Mouse (Mus musculus) thymus, adult 18-20 months (tissue): ENCODE measurements at regions not wholly inside any gene's neighbourhood (a gene's known extent, or its start where the extent isn't known, plus 50 kb on each side); places are given as distances from the start of the nearest gene placed in this dataset.

Source experiments
- DNase-seq, 2 experiments: peaks; one replicate each; pipeline ENCODE4 v3.0.0; 2022; ENCODE audit warnings: mixed read lengths in 2 of 2

- DNase-seq, result no peak
Measured at GRCm38 (mm10) chr7:70105024-70105423, 261.5 kb downstream of the Nr2f2 start.

- DNase-seq, result no peak
Measured at GRCm38 (mm10) chr7:70104486-70104885, 262.0 kb downstream of the Nr2f2 start.

GRCm38 (mm10) chr7:70103680-70104079 is 262.9 kb downstream of the Nr2f2 start:
- DNase-seq, result no peak

- no peak for DNase-seq
Measured at GRCm38 (mm10) chr7:70099001-70099400, 267.5 kb downstream of the Nr2f2 start.

GRCm38 (mm10) chr7:70093916-70094784 is 272.4 kb downstream of the Nr2f2 start:
- no peak for DNase-seq

GRCm38 (mm10) chr7:70092089-70092488 is 274.4 kb downstream of the Nr2f2 start:
- DNase-seq, result no peak

- no peak for DNase-seq
Measured at GRCm38 (mm10) chr7:70089121-70089520, 277.4 kb downstream of the Nr2f2 start.

GRCm38 (mm10) chr7:70069662-70070061 is 296.9 kb downstream of the Nr2f2 start:
- no peak for DNase-seq

GRCm38 (mm10) chr7:70067828-70068719 is 298.5 kb downstream of the Nr2f2 start:
- no peak for DNase-seq

- no peak for DNase-seq
Measured at GRCm38 (mm10) chr7:70067071-70067470, 299.5 kb downstream of the Nr2f2 start.

- no peak for DNase-seq
Measured at GRCm38 (mm10) chr7:70066448-70066847, 300.1 kb downstream of the Nr2f2 start.

GRCm38 (mm10) chr7:70065471-70066130 is 300.9 kb downstream of the Nr2f2 start:
- no peak for DNase-seq

GRCm38 (mm10) chr7:70047415-70047753 is 319.2 kb downstream of the Nr2f2 start:
- no peak for DNase-seq

GRCm38 (mm10) chr7:70046691-70047414 is 319.7 kb downstream of the Nr2f2 start:
- no peak for DNase-seq

- DNase-seq, result no peak
Measured at GRCm38 (mm10) chr7:70037011-70037410, 329.5 kb downstream of the Nr2f2 start.

GRCm38 (mm10) chr7:70032857-70033256 is 333.7 kb downstream of the Nr2f2 start:
- no peak for DNase-seq

- DNase-seq, result no peak
Measured at GRCm38 (mm10) chr7:70029311-70029710, 337.2 kb downstream of the Nr2f2 start.

GRCm38 (mm10) chr7:70025527-70025926 is 341.0 kb downstream of the Nr2f2 start:
- DNase-seq, result no peak

GRCm38 (mm10) chr7:70016611-70017010 is 349.9 kb downstream of the Nr2f2 start:
- no peak for DNase-seq

- DNase-seq, result no peak
Measured at GRCm38 (mm10) chr7:70003200-70003986, 363.1 kb downstream of the Nr2f2 start.

GRCm38 (mm10) chr7:69998756-69999155 is 367.8 kb downstream of the Nr2f2 start:
- DNase-seq, result no peak
